Mouse (Mus musculus) megakaryocyte progenitor cell, adult 5-6 weeks (primary cell): ENCODE results near the gene Gm21858. TPM values are rescaled to one million over a fixed set of nuclear protein-coding genes. Genes with fewer than 3 reads are reported as not detected.
"Not testable (repeated sequence)": the region's sequence is repeated elsewhere in the genome, so short reads cannot be mapped to it uniquely, and the experiment has no call there.

Experiments
- ATAC-seq: replicated peaks from 2 replicates; pipeline ENCODE4 v1.8.0; 2016; ENCODE audit warnings: mild to moderate bottlenecking, moderate TSS enrichment, inconsistent platforms; ENCODE audit not compliant: poor library complexity
- total RNA-seq, 2 experiments: library from RNA; stranded (forward) in 1 of 2; stranded (reverse) in 1 of 2; fragments of 157-497, 149-512 nt in 1 of 2; fragments of 200-1000 nt in 1 of 2; gene quantifications; 2 replicates each; pipeline versions ENCODE4 v1.2.3 to v1.2.4; 2015 to 2017

The Gm21858 gene
- total RNA-seq (2015) = not detected in 2 replicates
- total RNA-seq (2017) = not detected in 2 replicates

DNA sequence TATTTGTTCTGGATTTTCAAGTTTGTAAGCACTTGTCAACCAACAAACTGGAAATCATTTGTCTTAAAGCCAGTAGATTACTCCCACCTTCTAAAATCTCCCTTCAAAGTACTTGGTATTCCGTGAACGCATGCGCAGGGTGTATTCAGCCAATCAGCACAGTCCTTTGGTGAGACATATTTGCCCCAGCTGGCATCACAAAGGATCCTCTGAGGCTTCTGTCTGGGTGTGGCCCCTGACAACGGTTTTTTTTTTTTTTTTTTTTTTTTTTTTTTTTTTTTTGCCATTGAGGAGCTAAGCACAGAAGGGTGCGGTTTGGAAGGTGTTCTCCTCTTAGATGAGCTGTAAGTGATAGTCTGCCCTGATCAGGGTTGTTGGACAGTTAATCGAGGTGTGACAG is at the start of gene Gm21858:
TSS of gene Gm21858 (plus strand) at position 301 of the 400 bp plus-strand sequence.
- not testable (repeated sequence) for ATAC-seq
